9 mouse cellular contexts compared by ENCODE assay signal in genomic region chr12:80001794-80002193, GRCm38 (mm10).
A peak's percentile ranks its signal among the peaks of the same experiment; 100 is the strongest.
DNase-seq lines count a peak whose midpoint lies in the region; ATAC-seq and TF ChIP-seq lines count a peak whose summit lies in the region.
"Had no signal": no experiment of that assay in that cellular context is flagged by ENCODE, and none has a peak within 500 bp of the region (broad histone marks: within the 10 kb centered on the region; RNA-seq: fewer than 3 reads in every experiment).

No protein-coding gene starts in this region.

- intact Hi-C loops in heart, postnatal 36 days (cut with DNase I), result no loop called here

- H3K9me3 ChIP-seq in embryonic facial prominence, embryonic 12.5 days, result no peaks in the 10 kb centered on the region
- H3K9me3 ChIP-seq: G1E had no signal

- peaks cover 11% of the 10 kb centered on the region for H3K4me1 ChIP-seq in embryonic facial prominence, embryonic 12.5 days
- peaks cover 12% of the 10 kb centered on the region for H3K4me1 ChIP-seq in kidney, adult 2 months (ENCODE audit: control insufficient read depth, insufficient read depth, low read length)

- H3K27me3 ChIP-seq in embryonic facial prominence, embryonic 12.5 days, result no peaks in the 10 kb centered on the region
- no peaks in the 10 kb centered on the region for H3K27me3 ChIP-seq in kidney, adult 2 months (replicated peaks; ENCODE audit: control insufficient read depth, insufficient read depth, low read length)

- WGBS in embryonic facial prominence, embryonic 12.5 days, result 44% methylated on average over 2 of the region's 2 CpGs
- 42% methylated on average over 2 of the region's 2 CpGs for WGBS in kidney, adult 2 months

- H3K27ac ChIP-seq in embryonic facial prominence, embryonic 12.5 days, result peak overlapping the region; percentile 67; the same call in 1 of the 2 replicates
- peak overlapping the region; percentile 80 for H3K27ac ChIP-seq in kidney, adult 2 months (ENCODE audit: insufficient read depth, low read depth, low read length)

- H3K9ac ChIP-seq in embryonic facial prominence, embryonic 12.5 days, result no peak overlapping the region

- no peak for TF ChIP-seq POLR2A in kidney, adult 2 months (IDR thresholded peaks at IDR 0.05; ENCODE audit: low read depth, low read length)

- H3K36me3 ChIP-seq in embryonic facial prominence, embryonic 12.5 days, result no peaks in the 10 kb centered on the region
- no peaks in the 10 kb centered on the region for H3K36me3 ChIP-seq in kidney, adult 2 months (ENCODE audit: control insufficient read depth, insufficient read depth, low read length)
- H3K36me3 ChIP-seq: G1E had no signal

- DNase-seq in heart, adult 18-20 months, result peak; percentile 63 to 74
- no peak for DNase-seq in heart, postnatal 36 days
- DNase-seq in kidney, adult 2 months, result peak; percentile 83
- DNase-seq in lung, postnatal 10 days, result peak; percentile 58
- DNase-seq in thymus, postnatal 36 days, result no peak
- no peak for DNase-seq in c-Kit-positive CD71-positive TER-119-positive erythroid progenitor cells, embryonic 14.5 days (ENCODE audit: low spot score)
- DNase-seq in gastrocnemius, adult 18-20 months (ENCODE audit: low spot score), result no peak

- no peak for ATAC-seq in embryonic facial prominence, embryonic 12.5 days (ENCODE audit: insufficient number of reproducible peaks, insufficient read depth, low FRiP score, low TSS enrichment)

- TF ChIP-seq CTCF in kidney, adult 2 months (conservative IDR thresholded peaks at IDR 0.05; ENCODE audit: insufficient read depth, insufficient read length, low read depth, low read length), result no peak

- H3K4me2 ChIP-seq in embryonic facial prominence, embryonic 12.5 days (replicated peaks), result no peak overlapping the region

- H3K4me3 ChIP-seq in embryonic facial prominence, embryonic 12.5 days, result no peak overlapping the region
- no peak overlapping the region for H3K4me3 ChIP-seq in kidney, adult 2 months (ENCODE audit: insufficient read depth, low read depth, low read length)

Comparison
In these comparisons a context has a peak if more than half of its experiments do, and no peak if none do; other contexts are left out.
1. DNase-seq: peak in heart, adult 18-20 months (2 of 2), kidney, adult 2 months (single experiment) and lung, postnatal 10 days (single experiment); none in heart, postnatal 36 days (0 of 2), thymus, postnatal 36 days (0 of 2), c-Kit-positive CD71-positive TER-119-positive erythroid progenitor cells, embryonic 14.5 days (single experiment) and gastrocnemius, adult 18-20 months (single experiment).